Mouse (Mus musculus) kidney, embryonic 16.5 days (tissue): ENCODE results near the gene Zfp266. TPM values are rescaled to one million over a fixed set of nuclear protein-coding genes. Genes with fewer than 3 reads are reported as not detected.
"Not testable (repeated sequence)": the region's sequence is repeated elsewhere in the genome, so short reads cannot be mapped to it uniquely, and the experiment has no call there.

Experiments
- ATAC-seq: fragments of 200-750 bp; cut with Nextera tagmentation; 2 replicates; pipeline ENCODE4 v1.8.0; 2017; ENCODE audit warnings: moderate TSS enrichment; ENCODE audit not compliant: low FRiP score, low TSS enrichment
- H3K27ac ChIP-seq: fragments of 300-500 bp; sonication (generic); 2 replicates; pipeline ENCODE4 v1.5.1; 2014; ENCODE audit warnings: low read length
- H3K27me3 ChIP-seq: fragments of 300-500 bp; sonication (generic); 2 replicates; pipeline ENCODE4 v1.6.1; 2014; ENCODE audit warnings: low read length, control low read depth, mixed read lengths; ENCODE audit not compliant: insufficient read depth
- H3K36me3 ChIP-seq: fragments of 300-500 bp; sonication (generic); 2 replicates; pipeline ENCODE4 v1.6.1; 2014; ENCODE audit warnings: low read length, control low read depth, mixed read lengths; ENCODE audit not compliant: insufficient read depth
- H3K4me1 ChIP-seq: fragments of 300-500 bp; sonication (generic); 2 replicates; pipeline ENCODE4 v1.6.1; 2014; ENCODE audit warnings: low read length, control low read depth, mixed read lengths; ENCODE audit not compliant: insufficient read depth
- H3K4me2 ChIP-seq: fragments of 300-500 bp; sonication (generic); replicated peaks from 2 replicates; pipeline ENCODE4 v1.6.1; 2014; ENCODE audit warnings: low read depth, low read length
- H3K4me3 ChIP-seq: fragments of 300-500 bp; sonication (generic); 2 replicates; pipeline ENCODE4 v1.5.1; 2014; ENCODE audit warnings: mild to moderate bottlenecking, low read length
- H3K9ac ChIP-seq: fragments of 300-500 bp; sonication (generic); replicated peaks from 2 replicates; pipeline ENCODE4 v1.6.1; 2014; ENCODE audit warnings: low read length
- H3K9me3 ChIP-seq: fragments of 300-500 bp; sonication (generic); 2 replicates; pipeline ENCODE4 v1.6.1; 2016; ENCODE audit warnings: low read length, control low read depth
- WGBS: fragments of 180-500 bp; shearing (Covaris S2); extraction: QIAGEN DNeasy Blood & Tissue Kit; methylation state at CpG from one replicate; pipeline ENCODE4 v1.1.7; 2014; 5-methylcytosine and 5-hydroxymethylcytosine counted together
- polyA plus RNA-seq: library from polyadenylated mRNA; unstranded; fragments of >200 nt; fragmentation: Nextera tagmentation; extraction: Ambion mirVana; gene quantifications from 2 replicates; pipeline ENCODE4 v1.2.1, GENCODE M21; 2015

The Zfp266 gene
- polyA plus RNA-seq: 98.3 and 108 TPM in 2 replicates

- ATAC-seq: peak; percentile 91
- peak within 1 kb of the TSS; percentile 97 for H3K9ac ChIP-seq
- peak within 1 kb of the TSS; percentile 56 for H3K4me2 ChIP-seq
- no peaks in the 10 kb centered on the region for H3K9me3 ChIP-seq
- H3K4me1 ChIP-seq: peaks cover 19% of the 10 kb centered on the region
- H3K36me3 ChIP-seq: peaks cover 14% of the 10 kb centered on the region
- H3K4me3 ChIP-seq: peak within 1 kb of the TSS; percentile 92
- H3K27me3 ChIP-seq: no peaks in the 10 kb centered on the region
- peak within 1 kb of the TSS; percentile 99 for H3K27ac ChIP-seq
- under 1% methylated on average over 44 of the region's 46 CpGs for WGBS
These were observed at the start of gene Zfp266 for GRCm38 (mm10) chr9:20521306-20521957. Gene Zfp266 (minus strand): TSS chr9:20521417.

GRCm38 (mm10) chr9:20565326-20566030, 44.3 kb upstream of the Zfp266 start:
- not testable (repeated sequence) for H3K4me3 ChIP-seq, H3K27me3 ChIP-seq, H3K9ac ChIP-seq, H3K4me2 ChIP-seq, H3K36me3 ChIP-seq, H3K27ac ChIP-seq, H3K9me3 ChIP-seq, H3K4me1 ChIP-seq, ATAC-seq
- 73% methylated on average over 3 of the region's 3 CpGs for WGBS

- H3K9me3 ChIP-seq: 0 out of 2 replicates have a peak, but pooled peaks cover 3% of the 10 kb centered on the region
- no peaks in the 10 kb centered on the region for H3K27me3 ChIP-seq
- H3K27ac ChIP-seq: no peak overlapping the region
- H3K9ac ChIP-seq: no peak overlapping the region
- no peaks in the 10 kb centered on the region for H3K36me3 ChIP-seq
- 89% methylated on average over 5 of the region's 5 CpGs for WGBS
- no peak overlapping the region for H3K4me3 ChIP-seq
- H3K4me1 ChIP-seq: no peaks in the 10 kb centered on the region
- no peak overlapping the region for H3K4me2 ChIP-seq
- ATAC-seq: no peak
These were observed 41.0 kb upstream of the Zfp266 start for GRCm38 (mm10) chr9:20562177-20562576.

GRCm38 (mm10) chr9:20552698-20553097, 31.5 kb upstream of the Zfp266 start:
- H3K4me3 ChIP-seq: no peak overlapping the region
- H3K9ac ChIP-seq: no peak overlapping the region
- WGBS: 60% methylated on average over 1 of the region's 1 CpGs
- no peak overlapping the region for H3K4me2 ChIP-seq
- no peaks in the 10 kb centered on the region for H3K36me3 ChIP-seq
- H3K27me3 ChIP-seq: no peaks in the 10 kb centered on the region
- no peaks in the 10 kb centered on the region for H3K4me1 ChIP-seq
- ATAC-seq: no peak
- H3K27ac ChIP-seq: no peak overlapping the region
- no peaks in the 10 kb centered on the region for H3K9me3 ChIP-seq

- no peaks in the 10 kb centered on the region for H3K27me3 ChIP-seq
- H3K9me3 ChIP-seq: no peaks in the 10 kb centered on the region
- H3K36me3 ChIP-seq: no peaks in the 10 kb centered on the region
- H3K4me1 ChIP-seq: no peaks in the 10 kb centered on the region
- H3K9ac ChIP-seq: no peak overlapping the region
- ATAC-seq: no peak
- H3K4me3 ChIP-seq: no peak overlapping the region
- H3K4me2 ChIP-seq: no peak overlapping the region
- no peak overlapping the region for H3K27ac ChIP-seq
- WGBS: 65% methylated on average over 5 of the region's 5 CpGs
These were observed 30.6 kb upstream of the Zfp266 start for GRCm38 (mm10) chr9:20551781-20552275.

- Histone ChIP-seq H3K27ac (peak overlapping the region; percentile 90), H3K27me3 (no peaks in the 10 kb centered on the region), H3K4me2 (peak overlapping the region; percentile 87), H3K4me1 (no peaks in the 10 kb centered on the region), H3K9ac (peak overlapping the region; percentile 78), H3K36me3 (no peaks in the 10 kb centered on the region), H3K4me3 (peak overlapping the region; percentile 54), H3K9me3 (no peaks in the 10 kb centered on the region)
- ATAC-seq: peak; percentile 47; the same call in 1 of the 2 replicates
- 25% methylated on average over 8 of the region's 8 CpGs for whole genome bisulfite sequencing
These were observed 23.9 kb upstream of the Zfp266 start for GRCm38 (mm10) chr9:20545151-20545550.

GRCm38 (mm10) chr9:20544070-20544821, 23.0 kb upstream of the Zfp266 start:
- no peaks in the 10 kb centered on the region for H3K9me3 ChIP-seq
- peak overlapping the region; percentile 90 for H3K27ac ChIP-seq
- peak overlapping the region; percentile 78 for H3K9ac ChIP-seq
- no peaks in the 10 kb centered on the region for H3K4me1 ChIP-seq
- H3K27me3 ChIP-seq: no peaks in the 10 kb centered on the region
- H3K36me3 ChIP-seq: no peaks in the 10 kb centered on the region
- 1% methylated on average over 43 of the region's 43 CpGs for WGBS
- peak overlapping the region; percentile 87 for H3K4me2 ChIP-seq
- peak overlapping the region; percentile 54 for H3K4me3 ChIP-seq
- peak; percentile 97 for ATAC-seq

GRCm38 (mm10) chr9:20543496-20543895, 22.3 kb upstream of the Zfp266 start:
- no peaks in the 10 kb centered on the region for H3K27me3 ChIP-seq
- H3K4me3 ChIP-seq: no peak overlapping the region
- peak overlapping the region; percentile 87; the same call in 1 of the 2 replicates for H3K4me2 ChIP-seq
- H3K36me3 ChIP-seq: no peaks in the 10 kb centered on the region
- no peak overlapping the region for H3K9ac ChIP-seq
- H3K4me1 ChIP-seq: no peaks in the 10 kb centered on the region
- no peak overlapping the region for H3K27ac ChIP-seq
- H3K9me3 ChIP-seq: no peaks in the 10 kb centered on the region
- 35% methylated on average over 6 of the region's 6 CpGs for WGBS
- no peak for ATAC-seq

- H3K4me2 ChIP-seq: no peak overlapping the region
- H3K36me3 ChIP-seq: no peaks in the 10 kb centered on the region
- H3K27me3 ChIP-seq: no peaks in the 10 kb centered on the region
- no peak overlapping the region for H3K27ac ChIP-seq
- H3K9me3 ChIP-seq: no peaks in the 10 kb centered on the region
- no peak overlapping the region for H3K4me3 ChIP-seq
- 85% methylated on average over 2 of the region's 2 CpGs for WGBS
- no peak for ATAC-seq
- no peak overlapping the region for H3K9ac ChIP-seq
- no peaks in the 10 kb centered on the region for H3K4me1 ChIP-seq
These were observed 15.4 kb upstream of the Zfp266 start for GRCm38 (mm10) chr9:20536598-20536997.
